ENCODE assay signal across 25 mouse cellular contexts in genomic region chr6:37242100-37242768, GRCm38 (mm10). TPM values are rescaled to one million over a fixed set of nuclear protein-coding genes. Genes with fewer than 3 reads are reported as not detected.
DNase-seq lines count a peak whose midpoint lies in the region; ATAC-seq and TF ChIP-seq lines count a peak whose summit lies in the region.
"Had no signal": no experiment of that assay in that cellular context is flagged by ENCODE, and none has a peak within 500 bp of the region (broad histone marks: within the 10 kb centered on the region; RNA-seq: fewer than 3 reads in every experiment).

No protein-coding gene starts in this region.

- TF ChIP-seq POLR2A in brain, embryonic 14.5 days (IDR thresholded peaks at IDR 0.05; ENCODE audit: borderline replicate concordance, extremely low read depth, insufficient read depth, insufficient read length, poor library complexity, severe bottlenecking), result no peak

- no peak overlapping the region for H3K4me2 ChIP-seq in forebrain, embryonic 14.5 days (ENCODE audit: low read length)
- no peak overlapping the region for H3K4me2 ChIP-seq in forebrain, embryonic 11.5 days (ENCODE audit: low read depth, low read length, severe bottlenecking)
- no peak overlapping the region for H3K4me2 ChIP-seq in heart, embryonic 14.5 days (ENCODE audit: low read length)
- H3K4me2 ChIP-seq: embryonic facial prominence, embryonic 13.5 days; hindbrain, embryonic 13.5 days; lung, embryonic 15.5 days; neural tube, embryonic 15.5 days; stomach, embryonic 15.5 days had no signal

- intact Hi-C loops in left cerebral cortex, adult 2 months (cut with DNase I), result loop anchor here (2.0 to 5.0 kb wide), 2 partner anchors 57 to 145 kb away; no protein-coding TSS in a partner anchor
- intact Hi-C loops in gastrocnemius, postnatal 36 days (cut with DNase I), result no loop called here

- peaks cover 7% of the 10 kb centered on the region; the same call in 1 of the 2 replicates for H3K4me1 ChIP-seq in forebrain, embryonic 14.5 days (ENCODE audit: control insufficient read depth, insufficient read depth, low read length)
- H3K4me1 ChIP-seq in forebrain, embryonic 11.5 days (replicated peaks; ENCODE audit: control insufficient read depth, insufficient read depth, low read length), result no peaks in the 10 kb centered on the region
- peaks cover 20 to 23% of the 10 kb centered on the region in 2 experiments for H3K4me1 ChIP-seq in heart, embryonic 14.5 days (ENCODE audit: control insufficient read depth in 2 of 2, insufficient read depth in 2 of 2, low read length in 2 of 2)
- H3K4me1 ChIP-seq: embryonic facial prominence, embryonic 13.5 days; lung, embryonic 15.5 days; stomach, embryonic 15.5 days had no signal

- no peaks in the 10 kb centered on the region for H3K9me3 ChIP-seq in forebrain, embryonic 14.5 days (replicated peaks; ENCODE audit: control insufficient read depth, low read length)
- no peaks in the 10 kb centered on the region for H3K9me3 ChIP-seq in forebrain, embryonic 11.5 days (ENCODE audit: control insufficient read depth, low read length)
- no peaks in the 10 kb centered on the region for H3K9me3 ChIP-seq in heart, embryonic 14.5 days (ENCODE audit: control insufficient read depth, low read length)
- H3K9me3 ChIP-seq: embryonic facial prominence, embryonic 13.5 days; hindbrain, embryonic 13.5 days; lung, embryonic 15.5 days; neural tube, embryonic 15.5 days; stomach, embryonic 15.5 days had no signal

- 60% methylated on average over 6 of the region's 6 CpGs for WGBS in forebrain, embryonic 14.5 days
- WGBS in forebrain, embryonic 11.5 days, result 79% methylated on average over 6 of the region's 6 CpGs
- 38% methylated on average over 6 of the region's 6 CpGs for WGBS in heart, embryonic 14.5 days

- H3K27me3 ChIP-seq in forebrain, embryonic 14.5 days (replicated peaks; ENCODE audit: control insufficient read depth, insufficient read depth, low read length), result no peaks in the 10 kb centered on the region
- H3K27me3 ChIP-seq in forebrain, embryonic 11.5 days (ENCODE audit: control insufficient read depth, insufficient read depth, low read length), result no peaks in the 10 kb centered on the region
- no peaks in the 10 kb centered on the region for H3K27me3 ChIP-seq in heart, embryonic 14.5 days (ENCODE audit: control insufficient read depth, insufficient read depth, low read length)
- H3K27me3 ChIP-seq: embryonic facial prominence, embryonic 13.5 days; hindbrain, embryonic 13.5 days; lung, embryonic 15.5 days; neural tube, embryonic 15.5 days; Patski; stomach, embryonic 15.5 days had no signal

- H3K9ac ChIP-seq in forebrain, embryonic 14.5 days (ENCODE audit: low read length), result no peak overlapping the region
- H3K9ac ChIP-seq in forebrain, embryonic 11.5 days (ENCODE audit: low read length), result no peak overlapping the region
- H3K9ac ChIP-seq in heart, embryonic 14.5 days (ENCODE audit: low read length), result no peak overlapping the region
- H3K9ac ChIP-seq: embryonic facial prominence, embryonic 13.5 days; hindbrain, embryonic 13.5 days; liver, embryonic 14.5 days; lung, embryonic 15.5 days; neural tube, embryonic 15.5 days; stomach, embryonic 15.5 days had no signal

- no peak overlapping the region for H3K27ac ChIP-seq in forebrain, embryonic 14.5 days (ENCODE audit: low read depth, low read length)
- H3K27ac ChIP-seq in forebrain, embryonic 11.5 days (ENCODE audit: low read depth, low read length), result no peak overlapping the region
- peak overlapping the region; percentile 53 to 59 for H3K27ac ChIP-seq in heart, embryonic 14.5 days (replicated peaks in 1 of 2; ENCODE audit: control insufficient read depth in 1 of 2, insufficient read depth in 1 of 2, low read depth in 2 of 2, low read length in 2 of 2)
- H3K27ac ChIP-seq in left cerebral cortex, adult 2 months, result peak overlapping the region; percentile 67
- H3K27ac ChIP-seq: embryonic facial prominence, embryonic 13.5 days; gastrocnemius, adult 2 months; hindbrain, embryonic 13.5 days; liver, embryonic 14.5 days; lung, embryonic 15.5 days; neural tube, embryonic 15.5 days; stomach, embryonic 15.5 days had no signal

- H3K4me3 ChIP-seq in forebrain, embryonic 14.5 days (ENCODE audit: low read depth, low read length), result no peak overlapping the region
- H3K4me3 ChIP-seq in forebrain, embryonic 11.5 days (ENCODE audit: low read depth, low read length), result no peak overlapping the region
- no peak overlapping the region for H3K4me3 ChIP-seq in heart, embryonic 14.5 days (ENCODE audit: control insufficient read depth in 1 of 2, insufficient read depth in 1 of 2, low read depth in 1 of 2, low read length in 2 of 2)
- no peak overlapping the region for H3K4me3 ChIP-seq in left cerebral cortex, adult 2 months
- H3K4me3 ChIP-seq: embryonic facial prominence, embryonic 13.5 days; gastrocnemius, adult 2 months; hindbrain, embryonic 13.5 days; lung, embryonic 15.5 days; myocyte; neural tube, embryonic 15.5 days; stomach, embryonic 15.5 days had no signal

- peak; percentile 34 for DNase-seq in forebrain, embryonic 14.5 days (ENCODE audit: low spot score)
- no peak for DNase-seq in forebrain, embryonic 11.5 days (ENCODE audit: low spot score)
- DNase-seq in heart, adult 9 months (ENCODE audit: low spot score in 2 of 2), result no peak
- no peak for DNase-seq in left cerebral cortex, adult 2 months (ENCODE audit: extremely low spot score in 1 of 2, low spot score in 2 of 2)
- no peak for DNase-seq in left cerebral cortex, adult 11 months (ENCODE audit: low spot score)
- peak; percentile 61 for DNase-seq in brain, embryonic 14.5 days (ENCODE audit: low read depth)
- no peak for DNase-seq in gastrocnemius, postnatal 36 days
- DNase-seq: adrenal gland, postnatal 10 days; cerebellum, adult 11 months; cerebellum, postnatal 10 days; gastrocnemius, adult 2 months; kidney, adult 8-10 months; kidney, postnatal 14 days; lung, postnatal 4 days; thymus, adult 2 months had no signal

- no peak for TF ChIP-seq CTCF in left cerebral cortex, adult 2 months (IDR thresholded peaks at IDR 0.05)
- no peak for TF ChIP-seq CTCF in brain, embryonic 14.5 days (IDR thresholded peaks at IDR 0.05; ENCODE audit: borderline replicate concordance, extremely low read depth, insufficient read depth, insufficient read length)

- ATAC-seq in forebrain, embryonic 14.5 days, result 0 out of 2 replicates have a peak, but pooled peaks have one; percentile 41
- no peak for ATAC-seq in forebrain, embryonic 11.5 days (replicated peaks; ENCODE audit: low FRiP score)
- ATAC-seq in heart, embryonic 14.5 days (ENCODE audit: insufficient number of reproducible peaks, insufficient read depth, low FRiP score, low read depth), result no peak
- ATAC-seq: CD4-positive, CD25-positive, alpha-beta regulatory T cell, adult 4 months; Patski had no signal

- H3K36me3 ChIP-seq in forebrain, embryonic 14.5 days (ENCODE audit: control insufficient read depth, insufficient read depth, low read length), result no peaks in the 10 kb centered on the region
- H3K36me3 ChIP-seq in forebrain, embryonic 11.5 days (ENCODE audit: control insufficient read depth, insufficient read depth, low read length), result no peaks in the 10 kb centered on the region
- H3K36me3 ChIP-seq in heart, embryonic 14.5 days (ENCODE audit: control insufficient read depth, insufficient read depth, low read length), result no peaks in the 10 kb centered on the region
- H3K36me3 ChIP-seq: embryonic facial prominence, embryonic 13.5 days; hindbrain, embryonic 13.5 days; lung, embryonic 15.5 days; neural tube, embryonic 15.5 days; stomach, embryonic 15.5 days had no signal

RNA-seq across cellular contexts. Expression of gene Dgki, which starts 57.8 kb away (rescaled TPM):
- 3.8 and 7.5 TPM in 2 replicates for polyA plus RNA-seq in forebrain, embryonic 14.5 days (2014; fragmentation: Nextera tagmentation; extraction: Ambion mirVana)
- 2.8 TPM in 2 replicates for polyA plus RNA-seq in forebrain, embryonic 11.5 days (2014; fragmentation: Nextera tagmentation; extraction: Ambion mirVana)
- 0.75 and 0.88 TPM in 2 replicates for polyA plus RNA-seq in heart, embryonic 14.5 days (2014; fragmentation: Nextera tagmentation; extraction: Ambion mirVana)
- 10 to 100 TPM; 90.5 to 91.1 TPM for total RNA-seq in left cerebral cortex, adult 2 months (2021)
- polyA plus RNA-seq in brain, embryonic 14.5 days (2012; rRNA removed), result 4.5 and 6.5 TPM in 2 replicates
- under 1 TPM; 0.13 to 0.15 TPM for total RNA-seq in gastrocnemius, postnatal 36 days (2021)

Comparison
In these comparisons a context has a peak if more than half of its experiments do, and no peak if none do; other contexts are left out.
1. DNase-seq: peak in forebrain, embryonic 14.5 days (single experiment) and brain, embryonic 14.5 days (single experiment); none in forebrain, embryonic 11.5 days (single experiment), heart, adult 9 months (0 of 2), left cerebral cortex, adult 2 months (0 of 2), left cerebral cortex, adult 11 months (single experiment) and gastrocnemius, postnatal 36 days (0 of 2).
2. H3K27ac ChIP-seq: peak in heart, embryonic 14.5 days (2 of 2) and left cerebral cortex, adult 2 months (single experiment); none in forebrain, embryonic 14.5 days (single experiment) and forebrain, embryonic 11.5 days (single experiment).